Mouse (Mus musculus): ENCODE measurements at regions not wholly inside any gene's neighbourhood (a gene's known extent, or its start where the extent isn't known, plus 50 kb on each side); places are given as distances from the start of the nearest gene placed in this dataset.

DNA sequence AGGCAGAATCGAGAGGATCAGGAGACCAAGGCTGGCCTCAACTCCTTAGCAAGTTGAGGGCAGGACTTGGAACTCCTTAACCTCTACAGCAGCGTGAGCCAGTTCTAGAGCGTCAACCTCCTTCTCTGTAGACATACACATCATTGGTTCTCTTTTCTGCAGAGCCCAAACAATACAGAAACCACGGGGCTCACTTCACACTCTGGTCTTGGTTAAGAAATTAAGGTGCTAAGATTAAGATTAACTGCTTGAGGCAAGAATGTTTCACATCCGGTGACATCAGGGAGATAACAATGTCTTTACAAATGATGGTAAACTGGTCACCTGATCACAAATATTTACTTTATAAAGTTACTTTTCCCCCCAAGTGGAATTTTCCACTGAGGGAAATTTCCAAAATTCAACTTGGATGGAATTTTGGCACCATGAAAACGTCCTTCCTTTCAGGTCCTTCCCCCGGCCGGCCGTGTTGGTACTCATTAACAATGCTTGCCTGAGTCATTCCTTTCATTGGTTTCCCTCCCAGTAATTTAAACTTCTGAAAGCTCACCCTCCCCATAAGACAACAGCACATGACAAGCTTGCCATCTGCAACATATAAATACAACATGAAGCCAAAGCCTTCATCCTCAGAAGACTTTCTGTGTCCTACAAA lies 77.3 kb upstream of the Kdm7a start:
- Histone ChIP-seq H3K4me1 (no peaks in the 10 kb centered on the region), H3K27ac (no peak overlapping the region), H3K9me3 (no peaks in the 10 kb centered on the region), H3K4me3 (no peak overlapping the region), H3K27me3 (replicated peaks) (no peaks in the 10 kb centered on the region), H3K4me2 (replicated peaks) (no peak overlapping the region), H3K9ac (no peak overlapping the region), H3K36me3 (no peaks in the 10 kb centered on the region)
- ATAC-seq (ENCODE audit: low FRiP score, low read depth), result no peak
- WGBS, result 85% methylated on average over 9 of the region's 9 CpGs

DNA sequence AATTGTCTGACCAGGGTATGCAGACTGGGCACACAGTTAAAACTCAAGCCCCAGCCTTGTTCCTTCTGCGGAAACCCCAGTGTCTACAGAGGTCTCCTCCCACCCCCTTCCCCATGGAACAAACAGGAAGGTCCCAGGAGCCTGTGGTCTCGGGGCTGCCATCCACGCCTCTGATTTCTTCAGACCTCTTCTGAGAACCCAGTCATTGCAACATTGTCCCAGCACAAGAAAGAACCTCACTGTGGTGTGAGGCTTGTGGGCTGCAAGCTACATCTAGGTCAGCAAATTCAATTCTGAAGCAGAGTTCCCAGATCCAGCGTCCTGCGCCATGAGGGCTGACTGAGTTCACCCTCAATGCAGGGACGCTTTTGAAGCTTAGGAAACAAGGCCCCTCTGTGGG lies 71.7 kb upstream of the Kdm7a start:
- H3K4me3 ChIP-seq, result no peak overlapping the region
- H3K4me1 ChIP-seq, result no peaks in the 10 kb centered on the region
- no peaks in the 10 kb centered on the region for H3K27me3 ChIP-seq (replicated peaks)
- H3K9me3 ChIP-seq, result no peaks in the 10 kb centered on the region
- H3K27ac ChIP-seq, result no peak overlapping the region
- H3K9ac ChIP-seq, result no peak overlapping the region
- no peaks in the 10 kb centered on the region for H3K36me3 ChIP-seq
- no peak overlapping the region for H3K4me2 ChIP-seq (replicated peaks)
- ATAC-seq (ENCODE audit: low FRiP score, low read depth), result no peak
- 90% methylated on average over 6 of the region's 6 CpGs for WGBS

- Histone ChIP-seq H3K9ac (no peak overlapping the region), H3K27me3 (replicated peaks) (no peaks in the 10 kb centered on the region), H3K27ac (no peak overlapping the region), H3K4me1 (no peaks in the 10 kb centered on the region), H3K9me3 (no peaks in the 10 kb centered on the region), H3K4me3 (no peak overlapping the region), H3K36me3 (no peaks in the 10 kb centered on the region), H3K4me2 (replicated peaks) (no peak overlapping the region)
- WGBS, result 92% methylated on average over 12 of the region's 12 CpGs
- ATAC-seq (ENCODE audit: low FRiP score, low read depth), result no peak
These were observed 68.3 kb upstream of the Kdm7a start for GRCm38 (mm10) chr6:39274774-39275502.

DNA sequence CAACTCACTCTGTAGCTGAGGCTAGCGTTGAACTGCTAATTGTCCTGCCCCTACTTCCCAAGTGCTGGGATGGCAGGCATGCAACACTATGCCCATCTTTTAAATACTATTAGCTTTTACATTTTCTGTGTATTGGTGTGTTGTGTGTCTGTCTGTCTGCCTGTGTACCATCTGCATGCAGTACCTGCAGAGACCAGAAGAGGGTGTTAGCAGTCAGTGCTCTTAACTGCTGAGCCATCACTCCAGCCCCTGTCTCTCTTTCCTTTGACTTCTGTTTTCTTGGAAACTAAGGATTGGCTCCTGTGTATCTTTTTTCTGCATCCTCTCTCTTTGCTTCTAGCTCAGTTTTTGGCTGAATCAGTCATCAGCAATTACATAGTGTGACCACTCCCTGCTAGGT lies 66.8 kb upstream of the Kdm7a start:
- Histone ChIP-seq H3K27ac (no peak overlapping the region), H3K27me3 (replicated peaks) (no peaks in the 10 kb centered on the region), H3K36me3 (no peaks in the 10 kb centered on the region), H3K4me3 (no peak overlapping the region), H3K4me1 (no peaks in the 10 kb centered on the region), H3K9me3 (no peaks in the 10 kb centered on the region), H3K9ac (no peak overlapping the region), H3K4me2 (replicated peaks) (no peak overlapping the region)
- ATAC-seq (ENCODE audit: low FRiP score, low read depth), result no peak
- 92% methylated on average over 1 of the region's 1 CpGs for WGBS

- H3K27me3 ChIP-seq (replicated peaks), result no peaks in the 10 kb centered on the region
- ATAC-seq (ENCODE audit: low FRiP score, low read depth), result no peak
- no peak overlapping the region for H3K27ac ChIP-seq
- H3K4me1 ChIP-seq, result no peaks in the 10 kb centered on the region
- H3K4me2 ChIP-seq (replicated peaks), result no peak overlapping the region
- H3K4me3 ChIP-seq, result no peak overlapping the region
- H3K9me3 ChIP-seq, result no peaks in the 10 kb centered on the region
- no peaks in the 10 kb centered on the region for H3K36me3 ChIP-seq
- WGBS, result 79% methylated on average over 1 of the region's 1 CpGs
- H3K9ac ChIP-seq, result no peak overlapping the region
These were observed 63.9 kb upstream of the Kdm7a start for GRCm38 (mm10) chr6:39270457-39270856.

GRCm38 (mm10) chr6:39269706-39270105 lies 63.1 kb upstream of the Kdm7a start:
- H3K9me3 ChIP-seq, result no peaks in the 10 kb centered on the region
- no peak overlapping the region for H3K4me3 ChIP-seq
- no peak for ATAC-seq (ENCODE audit: low FRiP score, low read depth)
- H3K36me3 ChIP-seq, result no peaks in the 10 kb centered on the region
- H3K27me3 ChIP-seq (replicated peaks), result no peaks in the 10 kb centered on the region
- WGBS, result 61% methylated on average over 5 of the region's 5 CpGs
- no peak overlapping the region for H3K4me2 ChIP-seq (replicated peaks)
- H3K4me1 ChIP-seq, result no peaks in the 10 kb centered on the region
- no peak overlapping the region for H3K9ac ChIP-seq
- H3K27ac ChIP-seq, result no peak overlapping the region

GRCm38 (mm10) chr6:39268647-39269428 lies 62.2 kb upstream of the Kdm7a start:
- H3K36me3 ChIP-seq, result no peaks in the 10 kb centered on the region
- H3K27me3 ChIP-seq (replicated peaks), result no peaks in the 10 kb centered on the region
- H3K9ac ChIP-seq, result no peak overlapping the region
- ATAC-seq (ENCODE audit: low FRiP score, low read depth), result no peak
- no peak overlapping the region for H3K4me2 ChIP-seq (replicated peaks)
- H3K27ac ChIP-seq, result no peak overlapping the region
- no peaks in the 10 kb centered on the region for H3K4me1 ChIP-seq
- no peak overlapping the region for H3K4me3 ChIP-seq
- no peaks in the 10 kb centered on the region for H3K9me3 ChIP-seq
- 18% methylated on average over 8 of the region's 8 CpGs for WGBS

- Histone ChIP-seq H3K4me1 (no peaks in the 10 kb centered on the region), H3K9ac (no peak overlapping the region), H3K9me3 (no peaks in the 10 kb centered on the region), H3K4me2 (replicated peaks) (no peak overlapping the region), H3K36me3 (no peaks in the 10 kb centered on the region), H3K4me3 (no peak overlapping the region), H3K27me3 (replicated peaks) (no peaks in the 10 kb centered on the region), H3K27ac (no peak overlapping the region)
- ATAC-seq (ENCODE audit: low FRiP score, low read depth), result no peak
- WGBS, result 86% methylated on average over 4 of the region's 4 CpGs
These were observed 58.1 kb upstream of the Kdm7a start for GRCm38 (mm10) chr6:39264722-39265121.

- Histone ChIP-seq H3K36me3 (no peaks in the 10 kb centered on the region), H3K4me3 (no peak overlapping the region), H3K4me2 (replicated peaks) (no peak overlapping the region), H3K27me3 (replicated peaks) (no peaks in the 10 kb centered on the region; the same call in 1 of the 2 replicates), H3K4me1 (no peaks in the 10 kb centered on the region), H3K27ac (no peak overlapping the region), H3K9ac (no peak overlapping the region), H3K9me3 (no peaks in the 10 kb centered on the region)
- no peak for ATAC-seq (ENCODE audit: low FRiP score, low read depth)
- WGBS, result 70% methylated on average over 8 of the region's 8 CpGs
These were observed 57.0 kb upstream of the Kdm7a start for GRCm38 (mm10) chr6:39263615-39264014.

DNA sequence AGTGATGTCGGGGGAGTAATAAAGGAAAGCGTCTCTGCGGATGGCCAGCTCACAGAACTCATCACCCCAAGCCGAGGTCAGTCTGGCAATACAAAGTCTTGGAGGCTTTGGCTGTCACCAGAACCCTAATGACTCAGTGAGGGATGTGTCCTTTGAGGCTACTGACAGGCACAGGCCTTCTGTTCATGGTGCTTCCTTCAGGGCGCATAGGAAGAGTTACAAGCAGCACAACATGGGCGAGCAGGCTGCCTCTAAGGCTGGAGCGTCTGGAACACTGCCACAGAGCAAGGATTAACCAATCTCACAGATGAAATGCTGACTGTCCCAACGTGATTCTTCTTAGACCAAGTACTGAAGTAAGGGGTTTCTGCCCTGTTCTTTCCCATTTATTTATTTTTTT lies 55.4 kb upstream of the Kdm7a start:
- Histone ChIP-seq H3K27me3 (replicated peaks) (no peaks in the 10 kb centered on the region; the same call in 1 of the 2 replicates), H3K4me3 (no peak overlapping the region), H3K9me3 (no peaks in the 10 kb centered on the region), H3K9ac (no peak overlapping the region), H3K36me3 (no peaks in the 10 kb centered on the region), H3K4me1 (peaks cover 4% of the 10 kb centered on the region; the same call in 1 of the 2 replicates), H3K4me2 (replicated peaks) (no peak overlapping the region), H3K27ac (no peak overlapping the region)
- WGBS, result 58% methylated on average over 8 of the region's 8 CpGs
- no peak for ATAC-seq (ENCODE audit: low FRiP score, low read depth)

GRCm38 (mm10) chr6:39260480-39260879 lies 53.9 kb upstream of the Kdm7a start:
- 95% methylated on average over 4 of the region's 4 CpGs for WGBS
- ATAC-seq (ENCODE audit: low FRiP score, low read depth), result no peak
- H3K9ac ChIP-seq, result no peak overlapping the region
- H3K4me3 ChIP-seq, result no peak overlapping the region
- no peaks in the 10 kb centered on the region for H3K9me3 ChIP-seq
- H3K27ac ChIP-seq, result no peak overlapping the region
- peaks cover 8% of the 10 kb centered on the region; the same call in 1 of the 2 replicates for H3K4me1 ChIP-seq
- peaks cover 8% of the 10 kb centered on the region; the same call in 1 of the 2 replicates for H3K27me3 ChIP-seq (replicated peaks)
- H3K36me3 ChIP-seq, result no peaks in the 10 kb centered on the region
- H3K4me2 ChIP-seq (replicated peaks), result no peak overlapping the region

GRCm38 (mm10) chr6:39259129-39259528 lies 52.5 kb upstream of the Kdm7a start:
- H3K4me2 ChIP-seq (replicated peaks), result no peak overlapping the region
- peaks cover 8% of the 10 kb centered on the region; the same call in 1 of the 2 replicates for H3K4me1 ChIP-seq
- H3K9ac ChIP-seq, result no peak overlapping the region
- no peaks in the 10 kb centered on the region for H3K9me3 ChIP-seq
- WGBS, result 89% methylated on average over 1 of the region's 1 CpGs
- no peak overlapping the region for H3K27ac ChIP-seq
- peaks cover 12% of the 10 kb centered on the region; the same call in 1 of the 2 replicates for H3K27me3 ChIP-seq (replicated peaks)
- ATAC-seq (ENCODE audit: low FRiP score, low read depth), result no peak
- no peak overlapping the region for H3K4me3 ChIP-seq
- no peaks in the 10 kb centered on the region for H3K36me3 ChIP-seq

All from neural tube, embryonic 12.5 days (tissue).